Mouse (Mus musculus) bone marrow macrophage, adult 2 months (primary cell): Measurements from ENCODE around the gene Traf3ip1. TPM values are rescaled to one million over a fixed set of nuclear protein-coding genes. Genes with fewer than 3 reads are reported as not detected.

Experiments used
- H3K27ac ChIP-seq: 2 replicates; pipeline ENCODE4 v1.5.1; 2012; ENCODE audit warnings: low read depth, low read length; ENCODE audit not compliant: insufficient read depth
- H3K4me1 ChIP-seq: 2 replicates; pipeline ENCODE4 v1.6.1; 2012; ENCODE audit warnings: low read length; ENCODE audit not compliant: control insufficient read depth, insufficient read depth
- H3K4me3 ChIP-seq: 2 replicates; pipeline ENCODE4 v1.5.1; 2012; ENCODE audit warnings: mild to moderate bottlenecking, low read length, moderate library complexity; ENCODE audit not compliant: insufficient read depth
- CTCF ChIP-seq: IDR thresholded peaks from 2 replicates; pipeline ENCODE4 v1.5.1; 2012; ENCODE audit warnings: low read depth, mild to moderate bottlenecking, low read length, moderate library complexity
- POLR2A ChIP-seq: IDR thresholded peaks from 2 replicates; pipeline ENCODE4 v1.6.1; 2012; ENCODE audit warnings: mild to moderate bottlenecking, low read depth, low read length, borderline replicate concordance
- polyA plus RNA-seq: library from polyadenylated mRNA; stranded (reverse); fragments of >200 nt; gene quantifications from 2 replicates; pipeline ENCODE4 v1.2.4, GENCODE M21; 2012; ENCODE audit not compliant: missing spikeins, insufficient read depth, insufficient read length

Traf3ip1 gene
- polyA plus RNA-seq, 1 experiment: 7.0 TPM

- H3K4me3 ChIP-seq: no peak overlapping the region
- no peak overlapping the region for H3K27ac ChIP-seq
- no peaks in the 10 kb centered on the region for H3K4me1 ChIP-seq
- no peak for TF ChIP-seq CTCF
- no peak for TF ChIP-seq POLR2A
These were observed 9.0 kb upstream of the Traf3ip1 start for GRCm38 (mm10) chr1:91485422-91485821.

- H3K4me1 ChIP-seq: no peaks in the 10 kb centered on the region
- H3K27ac ChIP-seq: no peak overlapping the region
- no peak overlapping the region for H3K4me3 ChIP-seq
- TF ChIP-seq POLR2A (no peak), CTCF (no peak)
These were observed 8.3 kb upstream of the Traf3ip1 start for GRCm38 (mm10) chr1:91486165-91486564.

GRCm38 (mm10) chr1:91490322-91490721 lies 4.1 kb upstream of the Traf3ip1 start:
- Histone ChIP-seq H3K4me3 (no peak overlapping the region), H3K4me1 (peaks cover 6% of the 10 kb centered on the region), H3K27ac (no peak overlapping the region)
- TF ChIP-seq CTCF (no peak), POLR2A (no peak)

- TF ChIP-seq CTCF: no peak
- TF ChIP-seq POLR2A: no peak
- Histone ChIP-seq H3K4me1 (peaks cover 11% of the 10 kb centered on the region), H3K27ac (no peak overlapping the region), H3K4me3 (no peak overlapping the region)
These were observed 1.7 kb upstream of the Traf3ip1 start for GRCm38 (mm10) chr1:91492740-91493139.

- TF ChIP-seq POLR2A (no peak), CTCF (no peak)
- no peak overlapping the region for H3K27ac ChIP-seq
- peaks cover 14% of the 10 kb centered on the region for H3K4me1 ChIP-seq
- H3K4me3 ChIP-seq: peak overlapping the region; percentile 25; the same call in 1 of the 2 replicates
These were observed 509 bp upstream of the Traf3ip1 start for GRCm38 (mm10) chr1:91493938-91494337.

GRCm38 (mm10) chr1:91495321-91495720 lies 874 bp downstream of the Traf3ip1 start:
- Histone ChIP-seq H3K4me3 (peak overlapping the region; percentile 89), H3K27ac (no peak overlapping the region), H3K4me1 (peaks cover 14% of the 10 kb centered on the region)
- no peak for TF ChIP-seq POLR2A
- no peak for TF ChIP-seq CTCF

- no peak for TF ChIP-seq CTCF
- TF ChIP-seq POLR2A: no peak
- Histone ChIP-seq H3K4me1 (peaks cover 14% of the 10 kb centered on the region), H3K4me3 (no peak overlapping the region), H3K27ac (no peak overlapping the region)
These were observed 4.1 kb downstream of the Traf3ip1 start for GRCm38 (mm10) chr1:91498579-91498978.

GRCm38 (mm10) chr1:91504615-91505014 lies 10.2 kb downstream of the Traf3ip1 start:
- Histone ChIP-seq H3K27ac (no peak overlapping the region), H3K4me1 (no peaks in the 10 kb centered on the region), H3K4me3 (no peak overlapping the region)
- no peak for TF ChIP-seq CTCF

- Histone ChIP-seq H3K4me3 (no peak overlapping the region), H3K4me1 (no peaks in the 10 kb centered on the region), H3K27ac (no peak overlapping the region)
- TF ChIP-seq CTCF: no peak
- no peak for TF ChIP-seq POLR2A
These were observed 20.5 kb downstream of the Traf3ip1 start for GRCm38 (mm10) chr1:91514916-91515315.

GRCm38 (mm10) chr1:91515642-91516041 lies 21.2 kb downstream of the Traf3ip1 start:
- no peaks in the 10 kb centered on the region for H3K4me1 ChIP-seq
- no peak for TF ChIP-seq CTCF
- no peak for TF ChIP-seq POLR2A
- H3K27ac ChIP-seq: no peak overlapping the region
- H3K4me3 ChIP-seq: no peak overlapping the region

- no peak overlapping the region for H3K27ac ChIP-seq
- no peaks in the 10 kb centered on the region for H3K4me1 ChIP-seq
- TF ChIP-seq CTCF (peak; percentile 84), POLR2A (no peak)
- no peak overlapping the region for H3K4me3 ChIP-seq
These were observed 29.3 kb downstream of the Traf3ip1 start for GRCm38 (mm10) chr1:91523759-91524158.
